Mouse (Mus musculus): Measurements from ENCODE around the gene Lrrc58.

DNA sequence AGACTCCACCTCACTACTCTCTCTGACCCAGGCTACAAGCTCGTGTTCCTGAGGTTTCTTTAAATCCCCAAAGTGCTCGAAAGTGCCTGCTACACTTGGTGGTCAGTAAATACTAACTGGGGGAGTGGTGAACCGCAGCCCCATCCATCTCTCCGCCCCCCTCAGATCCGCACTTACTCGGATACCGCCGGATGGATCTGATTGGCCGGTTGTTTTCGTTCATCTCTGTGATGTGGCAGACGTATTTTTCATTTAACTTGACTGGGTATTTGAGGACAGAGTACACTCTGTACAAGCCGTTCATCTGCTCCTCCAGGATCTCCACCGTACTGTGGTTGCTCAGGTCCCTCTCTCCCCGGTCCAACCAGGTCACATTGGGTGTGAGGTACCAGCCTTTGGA lies 14.1 kb upstream of the Lrrc58 start:
- TF ChIP-seq CEBPB (IDR thresholded peaks at IDR 0.05; ENCODE audit: low read depth): no peak
- TF ChIP-seq CTCF (IDR thresholded peaks at IDR 0.05; ENCODE audit: control insufficient read depth, insufficient read depth, insufficient read length): no peak
- TF ChIP-seq MAX (IDR thresholded peaks at IDR 0.05): no peak

Data from C2C12 (cell line).